Mouse (Mus musculus) ES-Bruce4 (cell line): ENCODE measurements at regions not wholly inside any gene's neighbourhood (a gene's known extent, or its start where the extent isn't known, plus 50 kb on each side); places are given as distances from the start of the nearest gene placed in this dataset.

Experiments
- H3K27ac ChIP-seq: 2 replicates; pipeline ENCODE4 v1.5.1; 2012; ENCODE audit warnings: low read length, inconsistent platforms; ENCODE audit not compliant: insufficient read depth
- H3K27me3 ChIP-seq: 2 replicates; pipeline ENCODE4 v1.6.1; 2012; ENCODE audit warnings: mild to moderate bottlenecking, low read length, inconsistent platforms; ENCODE audit not compliant: control insufficient read depth, poor library complexity, insufficient read depth, severe bottlenecking
- H3K36me3 ChIP-seq: 2 replicates; pipeline ENCODE4 v1.6.1; 2012; ENCODE audit warnings: inconsistent platforms, mild to moderate bottlenecking, low read length, moderate library complexity; ENCODE audit not compliant: control insufficient read depth, poor library complexity, insufficient read depth, severe bottlenecking
- H3K4me1 ChIP-seq: one replicate; pipeline ENCODE4 v1.8.1; 2011; ENCODE audit warnings: low read length; ENCODE audit not compliant: control insufficient read depth, insufficient read depth
- H3K4me3 ChIP-seq: 2 replicates; pipeline ENCODE4 v1.5.1; 2011; ENCODE audit warnings: low read depth, mild to moderate bottlenecking, low read length
- H3K9ac ChIP-seq: 2 replicates; pipeline ENCODE4 v1.6.1; 2012; ENCODE audit warnings: low read depth, mild to moderate bottlenecking, inconsistent platforms; ENCODE audit not compliant: poor library complexity, severe bottlenecking
- H3K9me3 ChIP-seq: replicated peaks from 2 replicates; pipeline ENCODE4 v1.6.1; 2012; ENCODE audit warnings: mild to moderate bottlenecking, low read length, inconsistent platforms; ENCODE audit not compliant: control insufficient read depth, poor library complexity, insufficient read depth, severe bottlenecking
- CTCF ChIP-seq: IDR thresholded peaks from one replicate; pipeline ENCODE4 v1.8.1; 2011; ENCODE audit warnings: low read depth, low read length
- EP300 ChIP-seq: IDR thresholded peaks from 2 replicates; pipeline ENCODE4 v1.6.1; 2011; ENCODE audit warnings: low read depth, low read length; ENCODE audit not compliant: insufficient read depth
- POLR2A ChIP-seq: IDR thresholded peaks from one replicate; pipeline ENCODE4 v1.8.1; 2011; ENCODE audit warnings: low read length; ENCODE audit not compliant: insufficient read depth

GRCm38 (mm10) chr14:31945125-31945524 is 83.7 kb upstream of the Galnt15 start:
- no peaks in the 10 kb centered on the region for H3K27me3 ChIP-seq
- no peaks in the 10 kb centered on the region for H3K36me3 ChIP-seq
- no peak for TF ChIP-seq CTCF
- TF ChIP-seq POLR2A, result no peak
- no peak for TF ChIP-seq EP300
- H3K27ac ChIP-seq, result no peak overlapping the region
- H3K9me3 ChIP-seq, result no peaks in the 10 kb centered on the region
- peaks cover 2% of the 10 kb centered on the region for H3K4me1 ChIP-seq
- no peak overlapping the region for H3K9ac ChIP-seq
- no peak overlapping the region for H3K4me3 ChIP-seq

GRCm38 (mm10) chr14:31946032-31946431 is 82.8 kb upstream of the Galnt15 start:
- peaks cover 2% of the 10 kb centered on the region for H3K4me1 ChIP-seq
- H3K27me3 ChIP-seq, result no peaks in the 10 kb centered on the region
- H3K9ac ChIP-seq, result no peak overlapping the region
- H3K27ac ChIP-seq, result no peak overlapping the region
- TF ChIP-seq POLR2A, result no peak
- TF ChIP-seq EP300, result no peak
- no peak for TF ChIP-seq CTCF
- H3K9me3 ChIP-seq, result no peaks in the 10 kb centered on the region
- H3K4me3 ChIP-seq, result no peak overlapping the region
- no peaks in the 10 kb centered on the region for H3K36me3 ChIP-seq

- no peaks in the 10 kb centered on the region for H3K36me3 ChIP-seq
- peaks cover under 1% of the 10 kb centered on the region for H3K4me1 ChIP-seq
- H3K27me3 ChIP-seq, result no peaks in the 10 kb centered on the region
- H3K9me3 ChIP-seq, result no peaks in the 10 kb centered on the region
- H3K9ac ChIP-seq, result no peak overlapping the region
- TF ChIP-seq CTCF (no peak), EP300 (no peak), POLR2A (no peak)
- H3K27ac ChIP-seq, result no peak overlapping the region
- H3K4me3 ChIP-seq, result no peak overlapping the region
These were observed 81.5 kb upstream of the Galnt15 start for GRCm38 (mm10) chr14:31947246-31947645.

- TF ChIP-seq EP300 (no peak), POLR2A (no peak), CTCF (no peak)
- Histone ChIP-seq H3K4me3 (no peak overlapping the region), H3K9ac (no peak overlapping the region), H3K4me1 (no peaks in the 10 kb centered on the region), H3K27ac (no peak overlapping the region), H3K36me3 (no peaks in the 10 kb centered on the region), H3K27me3 (no peaks in the 10 kb centered on the region), H3K9me3 (no peaks in the 10 kb centered on the region)
These were observed 76.9 kb upstream of the Galnt15 start for GRCm38 (mm10) chr14:31951894-31952293.

GRCm38 (mm10) chr14:31953783-31954182 is 75.0 kb upstream of the Galnt15 start:
- H3K4me3 ChIP-seq, result no peak overlapping the region
- H3K4me1 ChIP-seq, result no peaks in the 10 kb centered on the region
- no peak overlapping the region for H3K9ac ChIP-seq
- no peak overlapping the region for H3K27ac ChIP-seq
- TF ChIP-seq CTCF, result no peak
- no peaks in the 10 kb centered on the region for H3K36me3 ChIP-seq
- no peaks in the 10 kb centered on the region for H3K9me3 ChIP-seq
- H3K27me3 ChIP-seq, result no peaks in the 10 kb centered on the region

GRCm38 (mm10) chr14:31954945-31955344 is 73.8 kb upstream of the Galnt15 start:
- no peak overlapping the region for H3K4me3 ChIP-seq
- H3K36me3 ChIP-seq, result no peaks in the 10 kb centered on the region
- no peaks in the 10 kb centered on the region for H3K4me1 ChIP-seq
- H3K27ac ChIP-seq, result no peak overlapping the region
- H3K9me3 ChIP-seq, result no peaks in the 10 kb centered on the region
- H3K9ac ChIP-seq, result no peak overlapping the region
- H3K27me3 ChIP-seq, result no peaks in the 10 kb centered on the region
- no peak for TF ChIP-seq EP300
- peak; percentile 41 for TF ChIP-seq CTCF
